17 mouse cellular contexts compared by ENCODE assay signal in the genomic region with DNA sequence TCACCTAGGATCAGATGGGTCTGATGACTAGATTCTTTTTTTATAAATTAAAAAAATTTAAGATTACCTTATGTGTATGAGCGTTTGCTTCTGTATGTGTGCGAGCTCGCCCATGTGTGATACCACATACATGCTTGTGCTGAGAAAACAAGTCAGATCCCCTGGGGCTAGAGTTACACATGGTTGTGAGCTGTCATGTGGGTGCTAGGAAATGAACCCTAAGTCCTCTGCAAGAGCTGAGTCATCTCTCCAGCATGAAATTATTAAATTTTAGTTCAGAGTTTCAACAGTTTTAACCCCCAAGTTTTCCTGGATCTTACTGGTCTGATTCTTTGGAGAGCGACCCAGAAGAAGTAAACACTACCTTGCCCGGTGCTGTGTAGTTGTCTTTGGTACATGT.
"Had no signal": no experiment of that assay in that cellular context is flagged by ENCODE, and none has a peak within 500 bp of the region (broad histone marks: within the 10 kb centered on the region; RNA-seq: fewer than 3 reads in every experiment).

No protein-coding gene starts in this region.

- H3K4me2 ChIP-seq: lung, embryonic 15.5 days; midbrain, embryonic 12.5 days; neural tube, embryonic 12.5 days; stomach, embryonic 15.5 days had no signal

- H3K4me1 ChIP-seq: lung, embryonic 15.5 days had no signal

- H3K4me3 ChIP-seq: lung, embryonic 15.5 days; megakaryocyte, embryonic 14.5 days; midbrain, embryonic 12.5 days; neural tube, embryonic 12.5 days; stomach, embryonic 15.5 days had no signal

- DNase-seq: lung, adult 2 months; lung, postnatal 14 days; lung, postnatal 36 days; midbrain, embryonic 14.5 days; right cerebral cortex, postnatal 14 days; thymus, adult 2 months; thymus, postnatal 25 days; thymus, postnatal 4 days had no signal

- H3K27ac ChIP-seq: lung, embryonic 15.5 days; macrophage; midbrain, embryonic 12.5 days; neural tube, embryonic 12.5 days; stomach, embryonic 15.5 days; stomach, postnatal 0 days had no signal

- H3K9ac ChIP-seq: lung, embryonic 15.5 days; midbrain, embryonic 12.5 days; neural tube, embryonic 12.5 days; stomach, embryonic 15.5 days had no signal

- H3K9me3 ChIP-seq: lung, embryonic 15.5 days; megakaryocyte, embryonic 14.5 days; midbrain, embryonic 12.5 days; neural tube, embryonic 12.5 days; stomach, embryonic 15.5 days had no signal

- H3K27me3 ChIP-seq: lung, embryonic 15.5 days; megakaryocyte, embryonic 14.5 days; midbrain, embryonic 12.5 days; neural tube, embryonic 12.5 days; stomach, embryonic 15.5 days had no signal

- ATAC-seq: lung, postnatal 0 days; midbrain, embryonic 16.5 days had no signal
